Mouse (Mus musculus) adrenal gland, adult 8-10 months (tissue): Measurements from ENCODE around the gene Wnt8b. TPM values are rescaled to one million over a fixed set of nuclear protein-coding genes. Genes with fewer than 3 reads are reported as not detected.

ENCODE experiments used
- DNase-seq: peaks from one replicate; pipeline ENCODE4 v3.0.0; 2022
- total RNA-seq, 4 experiments: library from RNA; stranded (reverse); gene quantifications; 2 replicates each; pipeline ENCODE4 v1.2.4; 2022

Wnt8b gene
- total RNA-seq, 4 experiments from 2014 or later: 0.17 to 0.43 (median 0.40) TPM

- DNase-seq: no peak
These were observed 19.3 kb downstream of the Wnt8b start for GRCm38 (mm10) chr19:44512601-44513000.

GRCm38 (mm10) chr19:44513054-44513833, 20.0 kb downstream of the Wnt8b start:
- no peak for DNase-seq

GRCm38 (mm10) chr19:44513921-44514482, 20.7 kb downstream of the Wnt8b start:
- no peak for DNase-seq

GRCm38 (mm10) chr19:44514521-44515451, 21.5 kb downstream of the Wnt8b start:
- no peak for DNase-seq

- no peak for DNase-seq
These were observed 22.5 kb downstream of the Wnt8b start for GRCm38 (mm10) chr19:44515769-44516168.

GRCm38 (mm10) chr19:44517996-44518768, 24.9 kb downstream of the Wnt8b start:
- DNase-seq: no peak

- no peak for DNase-seq
These were observed 25.9 kb downstream of the Wnt8b start for GRCm38 (mm10) chr19:44519152-44519551.

GRCm38 (mm10) chr19:44525551-44526205, 32.4 kb downstream of the Wnt8b start:
- no peak for DNase-seq

- DNase-seq: no peak
These were observed 36.7 kb downstream of the Wnt8b start for GRCm38 (mm10) chr19:44530018-44530417.

GRCm38 (mm10) chr19:44535376-44535775, 42.1 kb downstream of the Wnt8b start:
- DNase-seq: no peak

GRCm38 (mm10) chr19:44537416-44537815, 44.1 kb downstream of the Wnt8b start:
- no peak for DNase-seq

GRCm38 (mm10) chr19:44542694-44543178, 49.5 kb downstream of the Wnt8b start:
- no peak for DNase-seq

- no peak for DNase-seq
These were observed 51.1 kb downstream of the Wnt8b start for GRCm38 (mm10) chr19:44544372-44544771.

GRCm38 (mm10) chr19:44544775-44545174, 51.5 kb downstream of the Wnt8b start:
- DNase-seq: peak; percentile 38

GRCm38 (mm10) chr19:44545321-44546041, 52.2 kb downstream of the Wnt8b start, which contains the start of gene Sec31b:
Gene Sec31b, minus strand, starts transcription at chr19:44545864.
- peak; percentile 48 for DNase-seq

GRCm38 (mm10) chr19:44552731-44553130, 59.5 kb downstream of the Wnt8b start, which contains the start of gene Gm20538:
Gene Gm20538, minus strand, starts transcription at chr19:44552831.
- no peak for DNase-seq

GRCm38 (mm10) chr19:44553286-44553685, 60.0 kb downstream of the Wnt8b start:
- no peak for DNase-seq

GRCm38 (mm10) chr19:44554490-44554860, 61.2 kb downstream of the Wnt8b start:
- no peak for DNase-seq

GRCm38 (mm10) chr19:44554861-44555590, 61.8 kb downstream of the Wnt8b start, which contains the start of gene Ndufb8:
Gene Ndufb8, minus strand, starts transcription at chr19:44555440.
- peak; percentile 90 for DNase-seq
